Mouse (Mus musculus) neural tube, embryonic 13.5 days (tissue): ENCODE measurements around the gene Mphosph9. TPM values are rescaled to one million over a fixed set of nuclear protein-coding genes. Genes with fewer than 3 reads are reported as not detected.
A peak's percentile ranks its signal among the peaks of the same experiment; 100 is the strongest.
"Not testable (repeated sequence)": the region's sequence is repeated elsewhere in the genome, so short reads cannot be mapped to it uniquely, and the experiment has no call there.

Source experiments
- ATAC-seq: fragments of 200-750 bp; cut with Nextera tagmentation; 2 replicates; pipeline ENCODE4 v1.8.0; 2017; ENCODE audit warnings: low read depth, mild to moderate bottlenecking, moderate TSS enrichment, moderate library complexity
- H3K27ac ChIP-seq: fragments of 300-500 bp; sonication (generic); replicated peaks from 2 replicates; pipeline ENCODE4 v1.5.1; 2015; ENCODE audit warnings: moderate library complexity, mild to moderate bottlenecking, inconsistent platforms
- H3K27me3 ChIP-seq: fragments of 300-500 bp; sonication (generic); 2 replicates; pipeline ENCODE4 v1.6.1; 2015; ENCODE audit warnings: mild to moderate bottlenecking, inconsistent platforms
- H3K36me3 ChIP-seq: fragments of 300-500 bp; sonication (generic); 2 replicates; pipeline ENCODE4 v1.6.1; 2015; ENCODE audit warnings: mild to moderate bottlenecking, inconsistent platforms
- H3K4me1 ChIP-seq: fragments of 300-500 bp; sonication (generic); replicated peaks from 2 replicates; pipeline ENCODE4 v1.6.1; 2015; ENCODE audit warnings: inconsistent platforms
- H3K4me2 ChIP-seq: fragments of 300-500 bp; sonication (generic); 2 replicates; pipeline ENCODE4 v1.6.1; 2015; ENCODE audit warnings: inconsistent platforms, mild to moderate bottlenecking, moderate library complexity
- H3K4me3 ChIP-seq: fragments of 300-500 bp; sonication (generic); 2 replicates; pipeline ENCODE4 v1.5.1; 2015; ENCODE audit warnings: mild to moderate bottlenecking, inconsistent platforms
- H3K9ac ChIP-seq: fragments of 300-500 bp; sonication (generic); 2 replicates; pipeline ENCODE4 v1.6.1; 2015; ENCODE audit warnings: moderate library complexity, mild to moderate bottlenecking, inconsistent platforms
- H3K9me3 ChIP-seq: fragments of 300-500 bp; sonication (generic); 2 replicates; pipeline ENCODE4 v1.6.1; 2016; ENCODE audit warnings: inconsistent platforms
- WGBS: fragments of 180-500 bp; shearing (Covaris S2); methylation state at CpG from one replicate; pipeline ENCODE4 v1.1.7; 2015; 5-methylcytosine and 5-hydroxymethylcytosine counted together
- polyA plus RNA-seq: library from polyadenylated mRNA; unstranded; fragments of >200 nt; fragmentation: Nextera tagmentation; extraction: Ambion mirVana; gene quantifications from 2 replicates; pipeline ENCODE4 v1.2.1, GENCODE M21; 2015

The Mphosph9 gene
- polyA plus RNA-seq, 1 experiment from 2014 or later = 14.5 TPM

DNA sequence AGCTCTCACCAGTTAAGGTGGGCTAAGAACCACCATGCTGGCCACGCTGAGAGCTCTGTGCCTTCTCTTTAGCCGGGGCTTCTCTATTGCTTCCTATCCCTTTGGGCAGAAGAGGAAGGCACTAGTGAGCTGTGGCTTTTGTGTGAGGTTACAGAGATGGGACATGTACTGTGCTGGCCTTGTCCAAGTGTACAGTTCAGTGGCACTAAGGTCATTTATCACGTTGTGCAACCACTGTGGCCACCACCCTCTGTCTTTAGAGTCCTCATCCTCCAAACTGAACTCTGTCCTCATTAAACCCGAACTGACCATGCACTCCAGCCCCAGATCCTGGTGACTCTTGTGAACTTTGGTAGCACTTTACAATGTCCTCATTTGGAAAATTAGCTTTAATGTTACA lies 101.3 kb downstream of the Mphosph9 start:
- peaks cover 31% of the 10 kb centered on the region for H3K4me1 ChIP-seq
- ATAC-seq = no peak
- no peaks in the 10 kb centered on the region for H3K36me3 ChIP-seq
- H3K9me3 ChIP-seq = no peaks in the 10 kb centered on the region
- 84% methylated on average over 4 of the region's 4 CpGs for WGBS
- no peak overlapping the region for H3K27ac ChIP-seq
- no peaks in the 10 kb centered on the region for H3K27me3 ChIP-seq
- H3K9ac ChIP-seq = no peak overlapping the region
- H3K4me2 ChIP-seq = no peak overlapping the region
- no peak overlapping the region for H3K4me3 ChIP-seq

DNA sequence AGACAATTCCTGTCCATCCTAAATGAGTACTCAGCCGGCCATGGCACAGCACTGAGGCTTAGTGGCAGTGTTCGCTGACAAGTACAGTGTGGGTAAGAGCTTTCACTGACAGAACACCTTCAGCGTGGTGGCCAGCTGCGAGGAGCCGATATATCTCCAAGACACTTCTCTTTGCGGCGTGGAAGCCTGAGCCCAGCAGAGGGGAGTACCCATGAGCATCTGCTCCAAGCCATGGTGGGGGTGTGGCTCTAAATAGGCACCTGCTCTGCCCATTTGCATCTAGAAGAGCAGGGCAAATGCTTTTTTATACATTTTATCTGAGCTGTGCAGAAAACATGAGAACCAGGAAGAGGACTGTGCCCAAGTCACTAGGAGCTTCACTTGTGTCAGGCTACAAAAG lies 101.9 kb downstream of the Mphosph9 start:
- H3K9ac ChIP-seq = no peak overlapping the region
- WGBS = 92% methylated on average over 7 of the region's 7 CpGs
- H3K9me3 ChIP-seq = no peaks in the 10 kb centered on the region
- H3K27me3 ChIP-seq = no peaks in the 10 kb centered on the region
- H3K27ac ChIP-seq = no peak overlapping the region
- peaks cover 36% of the 10 kb centered on the region for H3K4me1 ChIP-seq
- H3K4me2 ChIP-seq = no peak overlapping the region
- H3K36me3 ChIP-seq = no peaks in the 10 kb centered on the region
- H3K4me3 ChIP-seq = no peak overlapping the region
- no peak for ATAC-seq

DNA sequence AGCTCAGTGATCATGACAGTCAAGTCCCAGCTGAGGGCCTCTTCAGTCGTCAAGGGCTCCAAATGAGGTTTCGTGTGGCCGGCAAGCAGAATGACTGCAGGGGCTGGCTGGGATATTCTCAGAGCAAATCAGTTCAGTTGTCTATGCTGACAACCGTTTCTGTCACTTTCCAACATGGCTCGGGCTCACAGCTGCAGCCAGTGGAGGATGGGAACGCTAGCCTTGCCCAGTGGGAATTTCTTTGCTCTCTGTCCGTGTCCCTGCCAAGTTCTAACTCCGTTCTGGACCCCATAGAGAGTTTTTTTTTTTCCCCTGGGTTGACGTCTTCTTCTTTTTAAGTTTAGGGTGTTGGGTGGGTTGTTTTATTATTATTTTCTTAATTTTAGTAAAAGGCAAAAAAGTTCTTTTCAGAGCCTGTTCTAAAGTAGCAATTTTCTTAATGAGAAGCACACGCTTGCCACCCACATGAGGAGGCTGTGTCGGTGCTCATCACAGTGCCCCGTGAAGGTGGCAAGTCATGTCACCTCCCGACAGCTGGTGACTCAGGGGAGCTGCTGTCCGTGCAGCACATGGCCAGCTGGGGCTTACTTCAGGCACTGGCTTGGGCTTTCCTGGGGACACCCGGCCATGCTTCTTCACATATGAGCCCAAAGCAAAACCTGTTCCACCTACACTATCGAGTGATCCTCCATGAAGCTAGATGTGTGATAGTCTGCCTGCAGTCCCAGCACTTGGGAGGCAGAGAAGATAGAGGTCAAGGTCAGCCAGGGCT lies 103.3 kb downstream of the Mphosph9 start:
- Histone ChIP-seq H3K9ac (no peak overlapping the region), H3K4me3 (no peak overlapping the region), H3K27ac (no peak overlapping the region), H3K9me3 (no peaks in the 10 kb centered on the region), H3K36me3 (no peaks in the 10 kb centered on the region), H3K27me3 (no peaks in the 10 kb centered on the region), H3K4me1 (peaks cover 41% of the 10 kb centered on the region), H3K4me2 (no peak overlapping the region)
- WGBS = 64% methylated on average over 16 of the region's 16 CpGs
- no peak for ATAC-seq

DNA sequence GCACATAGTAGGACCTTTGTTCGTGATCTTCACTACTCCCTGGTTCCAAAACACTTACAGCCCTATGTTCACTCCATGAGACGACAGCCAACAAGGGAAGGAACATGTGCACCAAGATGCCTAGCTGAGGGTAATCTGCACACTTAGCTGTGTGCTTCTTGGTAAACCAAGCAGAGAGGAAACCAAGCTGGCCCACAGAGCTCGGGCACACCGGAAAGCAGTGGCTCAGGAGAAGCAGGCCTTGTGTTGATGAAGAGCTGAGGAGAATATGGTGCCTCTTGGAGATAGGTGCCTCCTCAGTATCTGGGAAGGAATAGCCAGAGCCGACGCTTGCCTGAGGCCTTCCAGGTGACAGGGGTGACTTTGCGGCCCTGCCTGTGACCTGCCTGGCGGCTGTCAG lies 104.2 kb downstream of the Mphosph9 start:
- Histone ChIP-seq H3K4me1 (peaks cover 50% of the 10 kb centered on the region), H3K4me3 (no peak overlapping the region), H3K27ac (no peak overlapping the region), H3K36me3 (no peaks in the 10 kb centered on the region), H3K4me2 (no peak overlapping the region), H3K9me3 (no peaks in the 10 kb centered on the region), H3K9ac (no peak overlapping the region), H3K27me3 (no peaks in the 10 kb centered on the region)
- no peak for ATAC-seq
- WGBS = 90% methylated on average over 8 of the region's 8 CpGs

DNA sequence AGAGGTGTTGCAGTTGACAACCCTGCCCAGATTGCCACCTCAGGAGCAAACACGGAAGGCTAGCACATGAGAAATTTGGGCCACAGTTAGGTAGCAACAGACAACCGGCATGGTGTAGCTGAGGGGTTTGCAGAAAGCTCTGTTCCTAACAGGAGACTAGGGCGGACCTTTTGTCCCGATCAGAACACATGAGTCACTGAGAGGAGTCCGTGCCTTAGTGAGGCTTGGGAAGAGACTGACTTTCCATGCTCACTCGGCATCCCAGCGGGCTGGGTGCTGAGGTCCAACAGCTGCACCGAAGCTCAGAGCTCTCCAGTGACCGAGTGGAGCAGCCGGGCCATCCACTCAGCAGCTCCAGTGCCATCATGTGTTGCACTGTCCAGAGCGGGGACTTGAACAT lies 105.1 kb downstream of the Mphosph9 start:
- Histone ChIP-seq H3K9me3 (no peaks in the 10 kb centered on the region), H3K36me3 (no peaks in the 10 kb centered on the region), H3K4me2 (no peak overlapping the region), H3K27me3 (no peaks in the 10 kb centered on the region), H3K27ac (no peak overlapping the region), H3K4me1 (peaks cover 59% of the 10 kb centered on the region), H3K4me3 (no peak overlapping the region), H3K9ac (no peak overlapping the region)
- ATAC-seq = no peak
- WGBS = 90% methylated on average over 11 of the region's 11 CpGs

GRCm38 (mm10) chr5:124221736-124222040 lies 106.1 kb downstream of the Mphosph9 start:
- Histone ChIP-seq H3K4me2 (no peak overlapping the region), H3K9ac (no peak overlapping the region), H3K36me3 (no peaks in the 10 kb centered on the region), H3K4me3 (no peak overlapping the region), H3K9me3 (no peaks in the 10 kb centered on the region), H3K27me3 (no peaks in the 10 kb centered on the region), H3K27ac (no peak overlapping the region), H3K4me1 (peaks cover 54% of the 10 kb centered on the region)
- ATAC-seq = no peak
- WGBS = 90% methylated on average over 7 of the region's 7 CpGs

GRCm38 (mm10) chr5:124221037-124221735 lies 106.6 kb downstream of the Mphosph9 start:
- Histone ChIP-seq H3K27me3 (no peaks in the 10 kb centered on the region), H3K4me2 (no peak overlapping the region), H3K4me3 (no peak overlapping the region), H3K36me3 (no peaks in the 10 kb centered on the region), H3K9me3 (no peaks in the 10 kb centered on the region), H3K9ac (no peak overlapping the region), H3K27ac (no peak overlapping the region), H3K4me1 (peaks cover 54% of the 10 kb centered on the region)
- WGBS = 66% methylated on average over 7 of the region's 7 CpGs
- ATAC-seq = no peak

GRCm38 (mm10) chr5:124220551-124220950 lies 107.2 kb downstream of the Mphosph9 start:
- Histone ChIP-seq H3K36me3 (no peaks in the 10 kb centered on the region), H3K9me3 (no peaks in the 10 kb centered on the region), H3K4me1 (peaks cover 54% of the 10 kb centered on the region), H3K27ac (no peak overlapping the region), H3K9ac (no peak overlapping the region), H3K4me3 (no peak overlapping the region), H3K27me3 (no peaks in the 10 kb centered on the region), H3K4me2 (no peak overlapping the region)
- no peak for ATAC-seq
- WGBS = 89% methylated on average over 5 of the region's 5 CpGs

- Histone ChIP-seq H3K27me3 (no peaks in the 10 kb centered on the region), H3K36me3 (no peaks in the 10 kb centered on the region), H3K4me1 (peaks cover 58% of the 10 kb centered on the region), H3K4me2 (no peak overlapping the region), H3K4me3 (no peak overlapping the region), H3K9ac (no peak overlapping the region), H3K9me3 (no peaks in the 10 kb centered on the region), H3K27ac (no peak overlapping the region)
- 48% methylated on average over 10 of the region's 10 CpGs for WGBS
- 0 out of 2 replicates have a peak, but pooled peaks have one; percentile 24 for ATAC-seq
These were observed 108.3 kb downstream of the Mphosph9 start for GRCm38 (mm10) chr5:124219431-124219830.

DNA sequence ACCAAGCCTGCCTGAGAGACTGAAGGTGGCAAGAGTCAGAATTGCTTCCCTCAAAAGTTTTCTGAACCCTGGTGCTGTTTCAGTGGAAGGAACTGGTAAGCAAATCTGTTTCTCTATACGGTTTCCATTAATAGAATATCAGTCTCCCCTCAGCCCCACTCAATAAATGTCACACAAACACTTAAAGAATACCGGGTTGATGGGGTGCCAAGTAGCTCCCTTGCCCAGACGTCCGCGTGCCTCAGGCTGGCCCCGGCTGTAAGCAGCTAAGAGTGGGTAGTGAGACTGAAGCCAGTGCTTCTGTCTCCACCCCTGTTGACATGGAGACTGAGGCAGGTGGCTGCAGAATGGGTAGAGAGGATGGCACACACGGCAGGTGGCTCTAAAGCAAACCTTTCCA lies 108.8 kb downstream of the Mphosph9 start:
- Histone ChIP-seq H3K4me1 (peaks cover 54% of the 10 kb centered on the region), H3K4me3 (no peak overlapping the region), H3K9ac (no peak overlapping the region), H3K36me3 (no peaks in the 10 kb centered on the region), H3K9me3 (no peaks in the 10 kb centered on the region), H3K4me2 (no peak overlapping the region), H3K27ac (no peak overlapping the region; the same call in 1 of the 2 replicates), H3K27me3 (no peaks in the 10 kb centered on the region)
- 50% methylated on average over 7 of the region's 7 CpGs for WGBS
- no peak; the same call in 1 of the 2 replicates for ATAC-seq

GRCm38 (mm10) chr5:124217566-124218249 lies 110.1 kb downstream of the Mphosph9 start:
- no peak for ATAC-seq
- Histone ChIP-seq H3K9ac (no peak overlapping the region), H3K4me1 (peaks cover 50% of the 10 kb centered on the region), H3K4me2 (no peak overlapping the region), H3K27ac (no peak overlapping the region), H3K36me3 (no peaks in the 10 kb centered on the region), H3K27me3 (no peaks in the 10 kb centered on the region), H3K9me3 (no peaks in the 10 kb centered on the region), H3K4me3 (no peak overlapping the region)
- WGBS = 50% methylated on average over 8 of the region's 8 CpGs

DNA sequence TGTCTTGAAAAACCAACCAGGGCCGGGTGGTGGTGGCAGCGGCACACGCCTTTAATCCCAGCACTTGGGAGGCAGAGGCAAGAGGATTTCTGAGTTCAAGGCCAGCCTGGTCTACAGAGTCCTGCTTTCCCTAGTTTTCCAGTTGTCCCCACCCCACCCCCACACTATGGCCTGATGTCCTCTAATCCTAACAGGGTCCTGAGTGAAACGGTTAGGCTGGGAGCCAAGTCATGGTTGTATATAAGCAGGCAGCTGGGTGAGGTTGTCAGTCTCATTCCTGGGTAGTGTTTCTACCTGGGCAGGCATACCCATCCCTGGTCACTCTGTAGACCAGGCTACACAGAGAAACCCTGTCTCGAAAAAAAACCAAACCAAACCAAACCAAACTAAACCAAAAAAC lies 110.7 kb downstream of the Mphosph9 start:
- not testable (repeated sequence) for ATAC-seq, H3K4me2 ChIP-seq, H3K4me3 ChIP-seq, H3K9ac ChIP-seq, H3K36me3 ChIP-seq, H3K27me3 ChIP-seq, H3K27ac ChIP-seq, H3K9me3 ChIP-seq
- H3K4me1 ChIP-seq = peaks cover 50% of the 10 kb centered on the region
- 90% methylated on average over 5 of the region's 5 CpGs for WGBS
